Mouse (Mus musculus): Measurements from ENCODE around the gene Slc6a16. TPM values are rescaled to one million over a fixed set of nuclear protein-coding genes. Genes with fewer than 3 reads are reported as not detected.

The Slc6a16 gene
- polyA plus RNA-seq, 1 experiment from 2014 or later = 0.18 TPM

- no peaks in the 10 kb centered on the region for H3K4me1 ChIP-seq (ENCODE audit: control insufficient read depth, insufficient read depth, low read length)
- no peak overlapping the region for H3K27ac ChIP-seq (ENCODE audit: low read depth, low read length)
- H3K4me3 ChIP-seq (ENCODE audit: low read length) = no peak overlapping the region
- no peaks in the 10 kb centered on the region for H3K9me3 ChIP-seq (ENCODE audit: control insufficient read depth, low read length)
- H3K36me3 ChIP-seq (ENCODE audit: control insufficient read depth, insufficient read depth, low read length) = no peaks in the 10 kb centered on the region
- WGBS = 64% methylated on average over 1 of the region's 1 CpGs
- H3K4me2 ChIP-seq (replicated peaks; ENCODE audit: low read depth, low read length) = no peak overlapping the region
- ATAC-seq (ENCODE audit: low FRiP score, low TSS enrichment) = no peak
- H3K9ac ChIP-seq (ENCODE audit: low read depth, low read length) = no peak overlapping the region
- H3K27me3 ChIP-seq (ENCODE audit: control insufficient read depth, insufficient read depth, low read length) = no peaks in the 10 kb centered on the region
These were observed 55.7 kb downstream of the Slc6a16 start for GRCm38 (mm10) chr7:45296626-45297025.

- Histone ChIP-seq H3K36me3 (ENCODE audit: control insufficient read depth, insufficient read depth, low read length) (no peaks in the 10 kb centered on the region), H3K4me1 (ENCODE audit: control insufficient read depth, insufficient read depth, low read length) (no peaks in the 10 kb centered on the region), H3K9me3 (ENCODE audit: control insufficient read depth, low read length) (no peaks in the 10 kb centered on the region), H3K4me2 (replicated peaks; ENCODE audit: low read depth, low read length) (no peak overlapping the region), H3K9ac (ENCODE audit: low read depth, low read length) (no peak overlapping the region), H3K27me3 (ENCODE audit: control insufficient read depth, insufficient read depth, low read length) (no peaks in the 10 kb centered on the region), H3K4me3 (ENCODE audit: low read length) (no peak overlapping the region), H3K27ac (ENCODE audit: low read depth, low read length) (no peak overlapping the region)
- WGBS = 56% methylated on average over 3 of the region's 3 CpGs
- no peak for ATAC-seq (ENCODE audit: low FRiP score, low TSS enrichment)
These were observed 56.7 kb downstream of the Slc6a16 start for GRCm38 (mm10) chr7:45297563-45297962.

- Histone ChIP-seq H3K27ac (ENCODE audit: low read depth, low read length) (no peak overlapping the region), H3K9me3 (ENCODE audit: control insufficient read depth, low read length) (no peaks in the 10 kb centered on the region), H3K36me3 (ENCODE audit: control insufficient read depth, insufficient read depth, low read length) (peaks cover 5% of the 10 kb centered on the region; the same call in 1 of the 2 replicates), H3K9ac (ENCODE audit: low read depth, low read length) (no peak overlapping the region), H3K4me1 (ENCODE audit: control insufficient read depth, insufficient read depth, low read length) (no peaks in the 10 kb centered on the region), H3K4me2 (replicated peaks; ENCODE audit: low read depth, low read length) (no peak overlapping the region), H3K27me3 (ENCODE audit: control insufficient read depth, insufficient read depth, low read length) (no peaks in the 10 kb centered on the region), H3K4me3 (ENCODE audit: low read length) (no peak overlapping the region)
- ATAC-seq (ENCODE audit: low FRiP score, low TSS enrichment) = peak; percentile 87
- 14% methylated on average over 5 of the region's 5 CpGs for WGBS
These were observed 58.9 kb downstream of the Slc6a16 start for GRCm38 (mm10) chr7:45299752-45300151.

GRCm38 (mm10) chr7:45300270-45300669 is 59.4 kb downstream of the Slc6a16 start:
- no peaks in the 10 kb centered on the region for H3K4me1 ChIP-seq (ENCODE audit: control insufficient read depth, insufficient read depth, low read length)
- H3K27ac ChIP-seq (ENCODE audit: low read depth, low read length) = no peak overlapping the region
- no peaks in the 10 kb centered on the region for H3K9me3 ChIP-seq (ENCODE audit: control insufficient read depth, low read length)
- ATAC-seq (ENCODE audit: low FRiP score, low TSS enrichment) = peak; percentile 48; the same call in 1 of the 2 replicates
- no peak overlapping the region for H3K4me2 ChIP-seq (replicated peaks; ENCODE audit: low read depth, low read length)
- 17% methylated on average over 6 of the region's 6 CpGs for WGBS
- no peak overlapping the region for H3K4me3 ChIP-seq (ENCODE audit: low read length)
- no peaks in the 10 kb centered on the region for H3K27me3 ChIP-seq (ENCODE audit: control insufficient read depth, insufficient read depth, low read length)
- peaks cover 5% of the 10 kb centered on the region; the same call in 1 of the 2 replicates for H3K36me3 ChIP-seq (ENCODE audit: control insufficient read depth, insufficient read depth, low read length)
- H3K9ac ChIP-seq (ENCODE audit: low read depth, low read length) = no peak overlapping the region

GRCm38 (mm10) chr7:45302626-45303025 is 61.7 kb downstream of the Slc6a16 start:
- Histone ChIP-seq H3K9me3 (ENCODE audit: control insufficient read depth, low read length) (no peaks in the 10 kb centered on the region), H3K4me2 (replicated peaks; ENCODE audit: low read depth, low read length) (no peak overlapping the region), H3K4me3 (ENCODE audit: low read length) (no peak overlapping the region), H3K27me3 (ENCODE audit: control insufficient read depth, insufficient read depth, low read length) (no peaks in the 10 kb centered on the region), H3K27ac (ENCODE audit: low read depth, low read length) (no peak overlapping the region), H3K9ac (ENCODE audit: low read depth, low read length) (no peak overlapping the region), H3K4me1 (ENCODE audit: control insufficient read depth, insufficient read depth, low read length) (no peaks in the 10 kb centered on the region), H3K36me3 (ENCODE audit: control insufficient read depth, insufficient read depth, low read length) (peaks cover 5% of the 10 kb centered on the region; the same call in 1 of the 2 replicates)
- 81% methylated on average over 8 of the region's 8 CpGs for WGBS
- ATAC-seq (ENCODE audit: low FRiP score, low TSS enrichment) = no peak

- Histone ChIP-seq H3K4me3 (ENCODE audit: low read length) (peak overlapping the region; percentile 11; the same call in 1 of the 2 replicates), H3K9me3 (ENCODE audit: control insufficient read depth, low read length) (no peaks in the 10 kb centered on the region), H3K36me3 (ENCODE audit: control insufficient read depth, insufficient read depth, low read length) (peaks cover 5% of the 10 kb centered on the region; the same call in 1 of the 2 replicates), H3K27me3 (ENCODE audit: control insufficient read depth, insufficient read depth, low read length) (no peaks in the 10 kb centered on the region), H3K4me2 (replicated peaks; ENCODE audit: low read depth, low read length) (peak overlapping the region; percentile 19; the same call in 1 of the 2 replicates), H3K9ac (ENCODE audit: low read depth, low read length) (no peak overlapping the region; the same call in 1 of the 2 replicates), H3K27ac (ENCODE audit: low read depth, low read length) (no peak overlapping the region), H3K4me1 (ENCODE audit: control insufficient read depth, insufficient read depth, low read length) (no peaks in the 10 kb centered on the region)
- peak; percentile 18 for ATAC-seq (ENCODE audit: low FRiP score, low TSS enrichment)
- 12% methylated on average over 11 of the region's 13 CpGs for WGBS
These were observed 64.0 kb downstream of the Slc6a16 start for GRCm38 (mm10) chr7:45304869-45305268.

GRCm38 (mm10) chr7:45305275-45305674 is 64.4 kb downstream of the Slc6a16 start:
- peak; percentile 53 for ATAC-seq (ENCODE audit: low FRiP score, low TSS enrichment)
- H3K27me3 ChIP-seq (ENCODE audit: control insufficient read depth, insufficient read depth, low read length) = no peaks in the 10 kb centered on the region
- WGBS = 7% methylated on average over 17 of the region's 17 CpGs

GRCm38 (mm10) chr7:45308551-45309240 is 67.8 kb downstream of the Slc6a16 start:
- 71% methylated on average over 15 of the region's 15 CpGs for WGBS
- H3K9ac ChIP-seq (ENCODE audit: low read depth, low read length) = no peak overlapping the region

More at GRCm38 (mm10) chr7:45305275-45305674, 64.4 kb downstream of the Slc6a16 start:
- H3K36me3 ChIP-seq (ENCODE audit: control insufficient read depth, insufficient read depth, low read length) = peaks cover 7% of the 10 kb centered on the region; the same call in 1 of the 2 replicates
- no peak overlapping the region; the same call in 1 of the 2 replicates for H3K9ac ChIP-seq (ENCODE audit: low read depth, low read length)
- H3K27ac ChIP-seq (ENCODE audit: low read depth, low read length) = no peak overlapping the region
- H3K4me3 ChIP-seq (ENCODE audit: low read length) = peak overlapping the region; percentile 11; the same call in 1 of the 2 replicates
- H3K9me3 ChIP-seq (ENCODE audit: control insufficient read depth, low read length) = no peaks in the 10 kb centered on the region
- H3K4me2 ChIP-seq (replicated peaks; ENCODE audit: low read depth, low read length) = peak overlapping the region; percentile 19; the same call in 1 of the 2 replicates
- no peaks in the 10 kb centered on the region for H3K4me1 ChIP-seq (ENCODE audit: control insufficient read depth, insufficient read depth, low read length)

GRCm38 (mm10) chr7:45309455-45309854 is 68.6 kb downstream of the Slc6a16 start:
- H3K9ac ChIP-seq (ENCODE audit: low read depth, low read length) = no peak overlapping the region
- no peak overlapping the region for H3K4me2 ChIP-seq (replicated peaks; ENCODE audit: low read depth, low read length)
- WGBS = 20% methylated on average over 9 of the region's 9 CpGs
- H3K9me3 ChIP-seq (ENCODE audit: control insufficient read depth, low read length) = no peaks in the 10 kb centered on the region
- no peak overlapping the region for H3K27ac ChIP-seq (ENCODE audit: low read depth, low read length)
- H3K36me3 ChIP-seq (ENCODE audit: control insufficient read depth, insufficient read depth, low read length) = peaks cover 3% of the 10 kb centered on the region; the same call in 1 of the 2 replicates
- H3K4me3 ChIP-seq (ENCODE audit: low read length) = no peak overlapping the region
- H3K27me3 ChIP-seq (ENCODE audit: control insufficient read depth, insufficient read depth, low read length) = no peaks in the 10 kb centered on the region
- H3K4me1 ChIP-seq (ENCODE audit: control insufficient read depth, insufficient read depth, low read length) = peaks cover 23% of the 10 kb centered on the region
- no peak for ATAC-seq (ENCODE audit: low FRiP score, low TSS enrichment)

More at GRCm38 (mm10) chr7:45308551-45309240, 67.8 kb downstream of the Slc6a16 start:
- Histone ChIP-seq H3K4me3 (ENCODE audit: low read length) (no peak overlapping the region), H3K36me3 (ENCODE audit: control insufficient read depth, insufficient read depth, low read length) (peaks cover 3% of the 10 kb centered on the region; the same call in 1 of the 2 replicates), H3K4me2 (replicated peaks; ENCODE audit: low read depth, low read length) (no peak overlapping the region), H3K27ac (ENCODE audit: low read depth, low read length) (no peak overlapping the region), H3K27me3 (ENCODE audit: control insufficient read depth, insufficient read depth, low read length) (no peaks in the 10 kb centered on the region), H3K9me3 (ENCODE audit: control insufficient read depth, low read length) (no peaks in the 10 kb centered on the region), H3K4me1 (ENCODE audit: control insufficient read depth, insufficient read depth, low read length) (peaks cover 20% of the 10 kb centered on the region)
- ATAC-seq (ENCODE audit: low FRiP score, low TSS enrichment) = no peak

Data from kidney, embryonic 14.5 days (tissue).